Mouse (Mus musculus): ENCODE measurements around the gene Ano6.

- no peak for TF ChIP-seq CTCF (IDR thresholded peaks at IDR 0.05; ENCODE audit: extremely low read depth, insufficient read length, insufficient replicate concordance, low read depth, low read length)
- no peak for TF ChIP-seq POLR2A (IDR thresholded peaks at IDR 0.05; ENCODE audit: low read depth, low read length)
These were observed 12.1 kb downstream of the Ano6 start for GRCm38 (mm10) chr15:95802762-95803161.

All from small intestine, adult 2 months (tissue).